Mouse (Mus musculus): ENCODE data around the gene Gm13272.
A peak's percentile ranks its signal among the peaks of the same experiment; 100 is the strongest.
"Not testable (repeated sequence)": the region's sequence is repeated elsewhere in the genome, so short reads cannot be mapped to it uniquely, and the experiment has no call there.

Gene Gm13272

GRCm38 (mm10) chr4:88785409-88785808, 5.8 kb downstream of the Gm13272 start, which contains the start of gene Gm13276:
Gm13276 (plus strand) TSS chr4:88785709.
- DNase-seq (ENCODE audit: low read depth, low spot score) = not testable (repeated sequence)

GRCm38 (mm10) chr4:88788402-88788801, 8.8 kb downstream of the Gm13272 start, which contains the start of gene Gm13277:
Gm13277 (plus strand) TSS chr4:88788632.
- DNase-seq (ENCODE audit: low read depth, low spot score) = not testable (repeated sequence)

- DNase-seq (ENCODE audit: low read depth, low spot score) = not testable (repeated sequence)
These were observed 11.6 kb downstream of the Gm13272 start, which contains the start of gene Gm13278 for GRCm38 (mm10) chr4:88791250-88791649. Gm13278 (plus strand) TSS chr4:88791550.

GRCm38 (mm10) chr4:88793936-88794675, 14.5 kb downstream of the Gm13272 start, which contains the start of gene Gm13275:
Gm13275 (plus strand) TSS chr4:88794487.
- not testable (repeated sequence) for DNase-seq (ENCODE audit: low read depth, low spot score)

GRCm38 (mm10) chr4:88797097-88797496, 17.4 kb downstream of the Gm13272 start, which contains the start of gene Gm13279:
Gm13279 (plus strand) TSS chr4:88797397.
- DNase-seq (ENCODE audit: low read depth, low spot score) = not testable (repeated sequence)

- DNase-seq (ENCODE audit: low read depth, low spot score) = not testable (repeated sequence)
These were observed 19.7 kb downstream of the Gm13272 start, which contains the start of gene Gm13285 for GRCm38 (mm10) chr4:88799365-88799764. Gm13285 (plus strand) TSS chr4:88799665.

- DNase-seq (ENCODE audit: low read depth, low spot score) = not testable (repeated sequence)
These were observed 23.3 kb downstream of the Gm13272 start, which contains the start of gene Gm13287 for GRCm38 (mm10) chr4:88802954-88803353. Gm13287 (plus strand) TSS chr4:88803254.

- not testable (repeated sequence) for DNase-seq (ENCODE audit: low read depth, low spot score)
These were observed 25.6 kb downstream of the Gm13272 start, which contains the start of gene Gm13288 for GRCm38 (mm10) chr4:88805231-88805630. Gm13288 (plus strand) TSS chr4:88805531.

GRCm38 (mm10) chr4:88805761-88806160, 26.1 kb downstream of the Gm13272 start:
- DNase-seq (ENCODE audit: low read depth, low spot score) = not testable (repeated sequence)

- DNase-seq (ENCODE audit: low read depth, low spot score) = no peak
These were observed 36.3 kb downstream of the Gm13272 start, which contains the start of gene Ifna7 for GRCm38 (mm10) chr4:88815928-88816327. Ifna7 (plus strand) TSS chr4:88816228.

GRCm38 (mm10) chr4:88819659-88820058, 40.0 kb downstream of the Gm13272 start, which contains the start of gene Ifna11:
Ifna11 (plus strand) TSS chr4:88819959.
- DNase-seq (ENCODE audit: low read depth, low spot score) = no peak

GRCm38 (mm10) chr4:88822995-88823394, 43.3 kb downstream of the Gm13272 start:
- peak; percentile 64 for DNase-seq (ENCODE audit: low read depth, low spot score)

- DNase-seq (ENCODE audit: low read depth, low spot score) = not testable (repeated sequence)
These were observed 47.5 kb downstream of the Gm13272 start, which contains the start of gene Ifna6 for GRCm38 (mm10) chr4:88827116-88827515. Ifna6 (plus strand) TSS chr4:88827416.
